Mouse (Mus musculus): Measurements from ENCODE around the gene Retreg1. TPM values are rescaled to one million over a fixed set of nuclear protein-coding genes. Genes with fewer than 3 reads are reported as not detected.
A peak's percentile ranks its signal among the peaks of the same experiment; 100 is the strongest.

Gene Retreg1
- polyA plus RNA-seq, 1 experiment from 2014 or later = 5.6 TPM

GRCm38 (mm10) chr15:26021721-26022120, 178.7 kb downstream of the Retreg1 start:
- no peak overlapping the region for H3K27ac ChIP-seq (ENCODE audit: low read depth, low read length)
- ATAC-seq (ENCODE audit: insufficient read depth, low FRiP score, low TSS enrichment) (peak; percentile 60; the same call in 1 of the 2 replicates), DNase-seq (ENCODE audit: low spot score) (no peak)
- no peak overlapping the region for H3K4me2 ChIP-seq (ENCODE audit: low read depth)
- H3K27me3 ChIP-seq (ENCODE audit: control insufficient read depth, insufficient read depth, low read length) = no peaks in the 10 kb centered on the region
- no peaks in the 10 kb centered on the region for H3K9me3 ChIP-seq (ENCODE audit: control insufficient read depth, low read length)
- H3K9ac ChIP-seq (ENCODE audit: low read length) = no peak overlapping the region
- H3K4me1 ChIP-seq (ENCODE audit: control insufficient read depth, insufficient read depth, low read length) = peaks cover 2% of the 10 kb centered on the region; the same call in 1 of the 2 replicates
- no peak overlapping the region for H3K4me3 ChIP-seq (ENCODE audit: low read depth, low read length)
- 26% methylated on average over 8 of the region's 8 CpGs for WGBS
- no peaks in the 10 kb centered on the region for H3K36me3 ChIP-seq (ENCODE audit: control insufficient read depth, insufficient read depth, low read length)

DNA sequence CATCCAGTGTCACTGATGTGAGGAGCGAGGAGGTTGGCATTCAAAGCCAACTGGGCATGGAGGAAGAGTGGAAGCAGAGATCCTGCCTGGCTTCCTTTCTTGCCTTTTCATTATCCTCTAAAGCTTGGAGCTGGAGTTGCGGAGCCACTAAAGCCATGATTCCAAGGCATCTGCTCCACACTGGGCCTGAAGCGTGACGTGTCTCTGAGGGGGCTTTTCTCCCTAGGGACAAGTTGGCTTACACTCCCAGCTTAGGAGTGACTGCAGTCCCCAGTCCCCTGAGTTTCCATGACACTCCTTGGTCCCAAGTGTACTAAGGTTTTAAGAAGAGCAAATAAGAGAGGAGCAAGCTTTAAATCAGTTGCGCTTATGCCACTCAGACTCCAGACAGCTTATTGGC, 179.7 kb downstream of the Retreg1 start:
- no peaks in the 10 kb centered on the region for H3K27me3 ChIP-seq (ENCODE audit: control insufficient read depth, insufficient read depth, low read length)

More for the DNA sequence above, 179.7 kb downstream of the Retreg1 start:
- H3K9me3 ChIP-seq (ENCODE audit: control insufficient read depth, low read length) = no peaks in the 10 kb centered on the region
- no peak overlapping the region for H3K4me3 ChIP-seq (ENCODE audit: low read depth, low read length)
- DNase-seq (ENCODE audit: low spot score) (no peak), ATAC-seq (ENCODE audit: insufficient read depth, low FRiP score, low TSS enrichment) (no peak)
- H3K4me1 ChIP-seq (ENCODE audit: control insufficient read depth, insufficient read depth, low read length) = no peaks in the 10 kb centered on the region
- H3K4me2 ChIP-seq (ENCODE audit: low read depth) = no peak overlapping the region
- H3K27ac ChIP-seq (ENCODE audit: low read depth, low read length) = no peak overlapping the region
- no peak overlapping the region for H3K9ac ChIP-seq (ENCODE audit: low read length)
- no peaks in the 10 kb centered on the region for H3K36me3 ChIP-seq (ENCODE audit: control insufficient read depth, insufficient read depth, low read length)
- 84% methylated on average over 5 of the region's 5 CpGs for WGBS

Small RNA genes lying within 50 kb of the gene (microRNA-seq; reads per million reads assigned to microRNA genes)
- not detected for gene Mir7212

Other genes with a start within 250 kb of the Retreg1 start
- gene Myo10, start 220.7 kb upstream of the Retreg1 start, polyA plus RNA-seq (2014; fragmentation: Nextera tagmentation; extraction: Ambion mirVana) = 40.5 and 41.4 TPM in 2 replicates
- 36.4 and 37.7 TPM in 2 replicates for gene Zfp622, start 141.2 kb downstream of the Retreg1 start, polyA plus RNA-seq (2014; fragmentation: Nextera tagmentation; extraction: Ambion mirVana)